17 mouse cellular contexts compared by ENCODE assay signal in genomic region chr8:13107990-13108638, GRCm38 (mm10). TPM values are rescaled to one million over a fixed set of nuclear protein-coding genes. Genes with fewer than 3 reads are reported as not detected.
DNase-seq lines count a peak whose midpoint lies in the region; ATAC-seq and TF ChIP-seq lines count a peak whose summit lies in the region.
"Had no signal": no experiment of that assay in that cellular context is flagged by ENCODE, and none has a peak within 500 bp of the region (broad histone marks: within the 10 kb centered on the region; RNA-seq: fewer than 3 reads in every experiment).

No protein-coding gene starts in this region.

- H3K27ac ChIP-seq in heart, embryonic 11.5 days (ENCODE audit: low read depth, low read length) = 0 out of 2 replicates have a peak overlapping the region, but pooled peaks have one; percentile 37
- H3K27ac ChIP-seq in MEL (ENCODE audit: control insufficient read depth, low read depth, low read length) = peak overlapping the region; percentile 58
- no peak overlapping the region for H3K27ac ChIP-seq in forebrain, embryonic 11.5 days (ENCODE audit: low read depth, low read length)
- H3K27ac ChIP-seq: hindbrain, embryonic 15.5 days; midbrain, embryonic 10.5 days had no signal

- H3K9ac ChIP-seq in heart, embryonic 11.5 days (ENCODE audit: low read depth, low read length) = no peak overlapping the region
- H3K9ac ChIP-seq in MEL (ENCODE audit: control insufficient read depth, low read depth, low read length, poor library complexity, severe bottlenecking) = peak overlapping the region; percentile 94
- H3K9ac ChIP-seq in forebrain, embryonic 11.5 days (ENCODE audit: low read length) = no peak overlapping the region
- H3K9ac ChIP-seq: hindbrain, embryonic 15.5 days had no signal

- peak; percentile 70 to 92 for TF ChIP-seq EP300 in MEL (IDR thresholded peaks at IDR 0.05; ENCODE audit: low read depth in 1 of 2, low read length in 2 of 2)

- TF ChIP-seq RAD21 in MEL (IDR thresholded peaks at IDR 0.05; ENCODE audit: low read depth, low read length) = no peak

- TF ChIP-seq POLR2A in MEL (IDR thresholded peaks at IDR 0.05; ENCODE audit: control insufficient read depth in 1 of 2, insufficient read depth in 1 of 2, low read depth in 1 of 2, low read length in 2 of 2, poor library complexity in 1 of 2) = peak in 1 of 2 experiments; percentile 39; a peak in 2 of 4 replicates
- TF ChIP-seq POLR2A in myocyte (IDR thresholded peaks at IDR 0.05; ENCODE audit: insufficient read length, low read depth) = no peak

- no peaks in the 10 kb centered on the region for H3K9me3 ChIP-seq in heart, embryonic 11.5 days (replicated peaks; ENCODE audit: control insufficient read depth, low read length)
- H3K9me3 ChIP-seq in MEL (replicated peaks; ENCODE audit: insufficient read depth, low read length) = no peaks in the 10 kb centered on the region
- H3K9me3 ChIP-seq in forebrain, embryonic 11.5 days (ENCODE audit: control insufficient read depth, low read length) = no peaks in the 10 kb centered on the region
- H3K9me3 ChIP-seq: hindbrain, embryonic 15.5 days; midbrain, embryonic 10.5 days had no signal

- no peaks in the 10 kb centered on the region for H3K27me3 ChIP-seq in heart, embryonic 11.5 days (ENCODE audit: control insufficient read depth, insufficient read depth, low read length)
- no peaks in the 10 kb centered on the region for H3K27me3 ChIP-seq in MEL (ENCODE audit: control insufficient read depth in 1 of 2, insufficient read depth in 2 of 2, low read length in 2 of 2)
- H3K27me3 ChIP-seq in myocyte (ENCODE audit: control insufficient read depth, insufficient read depth, insufficient read length) = no peaks in the 10 kb centered on the region
- H3K27me3 ChIP-seq in forebrain, embryonic 11.5 days (ENCODE audit: control insufficient read depth, insufficient read depth, low read length) = no peaks in the 10 kb centered on the region
- H3K27me3 ChIP-seq: hindbrain, embryonic 15.5 days had no signal

- H3K36me3 ChIP-seq in heart, embryonic 11.5 days (ENCODE audit: control insufficient read depth, insufficient read depth, low read length) = no peaks in the 10 kb centered on the region
- peaks cover 8 to 32% of the 10 kb centered on the region in 2 experiments for H3K36me3 ChIP-seq in MEL (ENCODE audit: control insufficient read depth in 1 of 2, insufficient read depth in 2 of 2, low read length in 2 of 2)
- H3K36me3 ChIP-seq in myocyte (ENCODE audit: control insufficient read depth, insufficient read depth) = no peaks in the 10 kb centered on the region
- no peaks in the 10 kb centered on the region for H3K36me3 ChIP-seq in forebrain, embryonic 11.5 days (ENCODE audit: control insufficient read depth, insufficient read depth, low read length)
- H3K36me3 ChIP-seq: hindbrain, embryonic 15.5 days had no signal

- TF ChIP-seq CTCF in MEL (IDR thresholded peaks at IDR 0.05 in 2 of 3, conservative IDR thresholded peaks at IDR 0.05 in 1 of 3; ENCODE audit: control insufficient read depth in 1 of 3, insufficient read depth in 1 of 3, low read depth in 2 of 3, low read length in 3 of 3, poor library complexity in 1 of 3, severe bottlenecking in 1 of 3) = no peak

- H3K4me2 ChIP-seq in heart, embryonic 11.5 days = peak overlapping the region; percentile 34
- H3K4me2 ChIP-seq in myocyte (ENCODE audit: low read depth) = peak overlapping the region; percentile 43
- no peak overlapping the region for H3K4me2 ChIP-seq in forebrain, embryonic 11.5 days (ENCODE audit: low read depth, low read length, severe bottlenecking)

- H3ac ChIP-seq in myocyte (ENCODE audit: control insufficient read depth, insufficient read length) = no peak overlapping the region

- H3K79me2 ChIP-seq in MEL (ENCODE audit: control insufficient read depth, insufficient read depth, low read length, poor library complexity) (peaks cover 82% of the 10 kb centered on the region), myocyte (ENCODE audit: control insufficient read depth, insufficient read depth) (peaks cover 86% of the 10 kb centered on the region)

- H3K4me1 ChIP-seq in heart, embryonic 11.5 days (ENCODE audit: control insufficient read depth, insufficient read depth, low read length) = peaks cover 28% of the 10 kb centered on the region
- H3K4me1 ChIP-seq in MEL (ENCODE audit: control insufficient read depth in 1 of 2, insufficient read depth in 2 of 2, low read length in 2 of 2) = peaks cover 18 to 34% of the 10 kb centered on the region in 2 experiments
- peaks cover 7% of the 10 kb centered on the region; the same call in 1 of the 2 replicates for H3K4me1 ChIP-seq in forebrain, embryonic 11.5 days (replicated peaks; ENCODE audit: control insufficient read depth, insufficient read depth, low read length)

- ATAC-seq in heart, embryonic 11.5 days (replicated peaks; ENCODE audit: insufficient number of reproducible peaks, low FRiP score, low TSS enrichment) = no peak
- ATAC-seq in forebrain, embryonic 11.5 days (replicated peaks; ENCODE audit: low FRiP score) = no peak

- DNase-seq in heart, postnatal 25 days (ENCODE audit: low spot score) = no peak
- DNase-seq in MEL (ENCODE audit: low read depth, low spot score) (peak; percentile 82), liver (peak; percentile 84)
- DNase-seq in frontal cortex, postnatal 36 days (ENCODE audit: low spot score in 2 of 2) = no peak
- DNase-seq in kidney, adult 8-10 months = no peak
- no peak for DNase-seq in forebrain, embryonic 11.5 days (ENCODE audit: low spot score)
- DNase-seq: cerebellum, adult 11-12 months; kidney, adult 11 months; kidney, postnatal 36 days; lung, postnatal 10 days; right cerebral cortex, postnatal 14 days; thymus, postnatal 36 days had no signal

- WGBS in heart, embryonic 11.5 days (ENCODE audit: insufficient replicate concordance) = 59% methylated on average over 13 of the region's 13 CpGs
- 92% methylated on average over 13 of the region's 13 CpGs for WGBS in forebrain, embryonic 11.5 days

- no peak overlapping the region for H3K4me3 ChIP-seq in heart, embryonic 11.5 days (ENCODE audit: low read depth, low read length)
- H3K4me3 ChIP-seq in MEL (ENCODE audit: control insufficient read depth in 1 of 2, insufficient read depth in 1 of 2, low read depth in 2 of 2, low read length in 2 of 2) (peak overlapping the region; percentile 12 to 36), myocyte (no peak overlapping the region)
- H3K4me3 ChIP-seq in forebrain, embryonic 11.5 days (ENCODE audit: low read depth, low read length) = no peak overlapping the region
- H3K4me3 ChIP-seq: hindbrain, embryonic 15.5 days; midbrain, embryonic 10.5 days had no signal

- intact Hi-C loops in heart, postnatal 25 days (cut with DNase I) = loop anchor here (5.0 to 10.0 kb wide), 2 partner anchors 49 to 213 kb away; partner anchors contain the start of gene Lamp1

TF ChIP-seq in MEL, 35 proteins besides CTCF, POLR2A, EP300 and RAD21 (continues in another document):
- TF ChIP-seq ZC3H11A (IDR thresholded peaks at IDR 0.05; ENCODE audit: low read depth, low read length) (0 out of 2 replicates have a peak, but pooled peaks have one; percentile 6), GABPA (IDR thresholded peaks at IDR 0.05; ENCODE audit: low read depth, low read length) (no peak), NELFE (IDR thresholded peaks at IDR 0.05; ENCODE audit: low read depth, low read length) (peak; percentile 40; the same call in 1 of the 2 replicates), BHLHE40 (IDR thresholded peaks at IDR 0.05; ENCODE audit: borderline replicate concordance, low read depth, low read length) (peak; percentile 14; the same call in 1 of the 2 replicates)

TF ChIP-seq in myocyte, 11 proteins besides CTCF, POLR2A, EP300 and RAD21 (continues in another document):
- TF ChIP-seq MYOG (IDR thresholded peaks at IDR 0.05; ENCODE audit: control insufficient read depth in 1 of 3, insufficient read depth in 1 of 3, insufficient read length in 2 of 3, low read depth in 2 of 3) (peak in 1 of 3 experiments; percentile 5), POLR2AphosphoS2 (IDR thresholded peaks at IDR 0.05; ENCODE audit: insufficient read length, low read depth) (no peak), CEBPB (IDR thresholded peaks at IDR 0.05; ENCODE audit: insufficient read depth, poor library complexity, severe bottlenecking) (no peak), TCF12 (IDR thresholded peaks at IDR 0.05; ENCODE audit: insufficient read depth, poor library complexity, severe bottlenecking) (no peak)

RNA-seq across cellular contexts. Expression of gene Cul4a, which starts 2.7 kb away (rescaled TPM):
- polyA plus RNA-seq in heart, embryonic 11.5 days (2014; fragmentation: Nextera tagmentation; extraction: Ambion mirVana) = 111 and 130 TPM in 2 replicates
- total RNA-seq in heart, postnatal 25 days (2021) = 10 to 100 TPM; 75.1 to 76.1 TPM
- total RNA-seq in MEL (2012; rRNA removed) = 62.3 and 81.4 TPM in 2 replicates
- polyA plus RNA-seq in MEL (2012; ENCODE audit: insufficient read depth in 1 of 2, insufficient read length in 2 of 2, low read depth in 1 of 2, low replicate concordance in 2 of 2, missing spikeins in 1 of 2) (100 to 1,000 TPM in 1 of 2 experiments, 10 to 100 TPM in 1; 56.2 to 131 TPM), myocyte (2012; fragmentation: generic; extraction: Trizol) (61.3 TPM)
- 86.6 and 91.4 TPM in 2 replicates for polyA plus RNA-seq in forebrain, embryonic 11.5 days (2014; fragmentation: Nextera tagmentation; extraction: Ambion mirVana)

RNA-seq across cellular contexts. Expression of gene Pcid2, which starts 2.9 kb away (rescaled TPM):
- 29.1 and 30.1 TPM in 2 replicates for polyA plus RNA-seq in heart, embryonic 11.5 days (2014; fragmentation: Nextera tagmentation; extraction: Ambion mirVana)
- total RNA-seq in heart, postnatal 25 days (2021) = 10 to 100 TPM in 1 of 2 experiments, 1 to 10 TPM in 1; 8.8 to 10.3 TPM
- total RNA-seq in MEL (2012; rRNA removed) = 45.1 and 50.1 TPM in 2 replicates
- polyA plus RNA-seq in MEL (2012; ENCODE audit: insufficient read depth in 1 of 2, insufficient read length in 2 of 2, low read depth in 1 of 2, low replicate concordance in 2 of 2, missing spikeins in 1 of 2) = 10 to 100 TPM; 68.1 to 90.6 TPM
- 19.5 TPM for polyA plus RNA-seq in myocyte (2012; fragmentation: generic; extraction: Trizol)
- 51.0 and 56.6 TPM in 2 replicates for polyA plus RNA-seq in forebrain, embryonic 11.5 days (2014; fragmentation: Nextera tagmentation; extraction: Ambion mirVana)

RNA-seq across cellular contexts. Expression of gene Proz, which starts 47.4 kb away (rescaled TPM):
- 0.50 and 0.56 TPM in 2 replicates for polyA plus RNA-seq in heart, embryonic 11.5 days (2014; fragmentation: Nextera tagmentation; extraction: Ambion mirVana)
- total RNA-seq in heart, postnatal 25 days (2021) = not detected
- 0.10 and 0.12 TPM in 2 replicates for total RNA-seq in MEL (2012; rRNA removed)
- polyA plus RNA-seq in MEL (2012; ENCODE audit: insufficient read depth in 1 of 2, insufficient read length in 2 of 2, low read depth in 1 of 2, low replicate concordance in 2 of 2, missing spikeins in 1 of 2) (under 1 TPM in 1 of 2 experiments, not detected in 1; 0.54 TPM), myocyte (2012; fragmentation: generic; extraction: Trizol) (0.55 TPM)
- polyA plus RNA-seq in forebrain, embryonic 11.5 days (2014; fragmentation: Nextera tagmentation; extraction: Ambion mirVana) = 0.47 and 0.79 TPM in 2 replicates
- total RNA-seq: layer of hippocampus, postnatal 25 days had no signal

RNA-seq across cellular contexts. Expression of gene Lamp1, which starts 50.8 kb away (rescaled TPM):
- 334 and 393 TPM in 2 replicates for polyA plus RNA-seq in heart, embryonic 11.5 days (2014; fragmentation: Nextera tagmentation; extraction: Ambion mirVana)
- 100 to 1,000 TPM; 374 to 387 TPM for total RNA-seq in heart, postnatal 25 days (2021)
- total RNA-seq in MEL (2012; rRNA removed) = 191 and 205 TPM in 2 replicates
- polyA plus RNA-seq in MEL (2012; ENCODE audit: insufficient read depth in 1 of 2, insufficient read length in 2 of 2, low read depth in 1 of 2, low replicate concordance in 2 of 2, missing spikeins in 1 of 2) (100 to 1,000 TPM; 109 to 233 TPM), myocyte (2012; fragmentation: generic; extraction: Trizol) (531 TPM)
- polyA plus RNA-seq in forebrain, embryonic 11.5 days (2014; fragmentation: Nextera tagmentation; extraction: Ambion mirVana) = 240 and 251 TPM in 2 replicates

Comparison
In these comparisons a context has a peak if more than half of its experiments do, and no peak if none do; other contexts are left out.
1. H3K4me3 ChIP-seq: peak in MEL (2 of 2); none in heart, embryonic 11.5 days (single experiment), myocyte (single experiment) and forebrain, embryonic 11.5 days (single experiment).
2. DNase-seq: peak in MEL (single experiment) and liver (single experiment); none in heart, postnatal 25 days (single experiment), frontal cortex, postnatal 36 days (0 of 2), kidney, adult 8-10 months (0 of 2) and forebrain, embryonic 11.5 days (single experiment).